Mouse (Mus musculus): ENCODE data around the gene Gm17387. TPM values are rescaled to one million over a fixed set of nuclear protein-coding genes. Genes with fewer than 3 reads are reported as not detected.

Gene Gm17387
- polyA plus RNA-seq, 1 experiment from 2014 or later: not detected

DNA sequence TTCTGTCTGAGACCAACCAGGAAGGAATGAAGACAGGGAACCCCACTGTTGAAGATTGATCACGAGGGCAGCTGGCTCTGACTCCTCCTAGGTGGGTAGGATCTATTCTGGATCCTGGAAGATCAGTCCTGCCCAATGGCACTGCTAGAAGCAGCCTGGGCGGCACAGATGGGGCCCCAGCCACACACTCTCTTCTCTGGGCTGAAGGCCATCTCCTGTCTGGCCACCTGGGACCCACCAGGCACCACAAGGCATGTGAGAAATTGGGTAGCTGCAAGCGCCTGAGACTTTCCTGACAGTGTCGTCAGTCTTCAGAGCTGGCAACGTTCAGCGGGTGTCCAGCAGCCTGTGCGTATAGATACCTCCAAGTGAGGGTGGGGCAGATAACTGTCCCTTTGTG lies 33.6 kb downstream of the Gm17387 start:
- Histone ChIP-seq H3K27ac (ENCODE audit: low read depth, low read length) (no peak overlapping the region), H3K4me1 (replicated peaks; ENCODE audit: control insufficient read depth, insufficient read depth, low read length) (0 out of 2 replicates have a peak, but pooled peaks cover 10% of the 10 kb centered on the region), H3K27me3 (ENCODE audit: control insufficient read depth, insufficient read depth, low read length) (no peaks in the 10 kb centered on the region), H3K4me3 (ENCODE audit: low read depth, low read length) (no peak overlapping the region), H3K4me2 (replicated peaks; ENCODE audit: low read depth, low read length) (no peak overlapping the region), H3K9me3 (ENCODE audit: control insufficient read depth, low read length) (no peaks in the 10 kb centered on the region), H3K36me3 (ENCODE audit: control insufficient read depth, insufficient read depth, low read length) (peaks cover 11% of the 10 kb centered on the region), H3K9ac (ENCODE audit: low read depth, low read length) (no peak overlapping the region)
- DNase-seq (ENCODE audit: low spot score) (no peak), ATAC-seq (ENCODE audit: low FRiP score) (no peak)
- 86% methylated on average over 7 of the region's 7 CpGs for WGBS

DNA sequence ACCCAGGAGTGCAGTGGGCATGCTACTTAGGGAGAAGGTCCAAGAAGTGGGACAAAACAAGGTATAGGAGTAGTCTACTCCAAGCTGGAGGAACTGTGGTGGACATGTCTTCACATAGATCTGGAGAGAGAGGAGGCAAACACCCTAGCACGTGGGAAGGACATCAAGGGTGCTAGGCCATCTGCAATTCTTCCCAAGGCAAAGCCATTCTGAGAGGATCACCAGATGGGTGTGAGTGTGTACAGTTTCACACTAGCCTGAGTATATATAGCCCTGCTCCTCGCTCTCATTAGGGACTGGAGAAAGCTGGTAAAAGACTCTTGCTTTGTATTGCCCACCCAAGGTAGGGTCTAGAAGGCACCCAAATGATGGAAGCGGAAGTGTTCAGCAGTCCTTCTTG lies 34.4 kb downstream of the Gm17387 start:
- Histone ChIP-seq H3K4me1 (replicated peaks; ENCODE audit: control insufficient read depth, insufficient read depth, low read length) (0 out of 2 replicates have a peak, but pooled peaks cover 10% of the 10 kb centered on the region), H3K27me3 (ENCODE audit: control insufficient read depth, insufficient read depth, low read length) (no peaks in the 10 kb centered on the region), H3K9ac (ENCODE audit: low read depth, low read length) (no peak overlapping the region), H3K36me3 (ENCODE audit: control insufficient read depth, insufficient read depth, low read length) (peaks cover 11% of the 10 kb centered on the region), H3K4me2 (replicated peaks; ENCODE audit: low read depth, low read length) (no peak overlapping the region), H3K4me3 (ENCODE audit: low read depth, low read length) (no peak overlapping the region), H3K9me3 (ENCODE audit: control insufficient read depth, low read length) (no peaks in the 10 kb centered on the region), H3K27ac (ENCODE audit: low read depth, low read length) (no peak overlapping the region)
- 91% methylated on average over 3 of the region's 3 CpGs for WGBS
- ATAC-seq (ENCODE audit: low FRiP score): no peak
- DNase-seq (ENCODE audit: low spot score): no peak

DNA sequence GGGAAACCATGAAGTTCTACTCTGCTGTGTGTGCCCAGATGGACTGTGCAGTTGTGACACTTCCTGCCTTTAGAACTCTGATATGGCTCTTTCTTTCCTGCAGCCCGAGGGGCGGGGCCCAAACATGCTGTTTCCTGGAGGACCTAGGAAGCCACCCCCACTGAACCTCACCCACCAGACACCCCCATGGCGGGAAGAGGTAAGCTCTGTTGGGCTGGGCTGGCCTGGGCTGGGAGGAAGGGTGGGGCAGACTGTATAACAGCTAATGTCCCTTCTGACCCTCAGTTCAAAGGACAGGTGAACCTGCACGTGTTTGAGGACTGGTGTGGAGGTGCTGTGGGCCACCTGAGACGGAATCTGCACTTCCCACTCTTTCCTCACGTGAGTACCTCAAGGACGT lies 35.2 kb downstream of the Gm17387 start:
- Histone ChIP-seq H3K9ac (ENCODE audit: low read depth, low read length) (no peak overlapping the region), H3K4me3 (ENCODE audit: low read depth, low read length) (no peak overlapping the region), H3K36me3 (ENCODE audit: control insufficient read depth, insufficient read depth, low read length) (peaks cover 11% of the 10 kb centered on the region), H3K27ac (ENCODE audit: low read depth, low read length) (no peak overlapping the region), H3K4me2 (replicated peaks; ENCODE audit: low read depth, low read length) (no peak overlapping the region), H3K27me3 (ENCODE audit: control insufficient read depth, insufficient read depth, low read length) (no peaks in the 10 kb centered on the region), H3K9me3 (ENCODE audit: control insufficient read depth, low read length) (no peaks in the 10 kb centered on the region), H3K4me1 (replicated peaks; ENCODE audit: control insufficient read depth, insufficient read depth, low read length) (0 out of 2 replicates have a peak, but pooled peaks cover 10% of the 10 kb centered on the region)
- no peak for ATAC-seq (ENCODE audit: low FRiP score)
- no peak for DNase-seq (ENCODE audit: low spot score)
- WGBS: 88% methylated on average over 7 of the region's 7 CpGs

DNA sequence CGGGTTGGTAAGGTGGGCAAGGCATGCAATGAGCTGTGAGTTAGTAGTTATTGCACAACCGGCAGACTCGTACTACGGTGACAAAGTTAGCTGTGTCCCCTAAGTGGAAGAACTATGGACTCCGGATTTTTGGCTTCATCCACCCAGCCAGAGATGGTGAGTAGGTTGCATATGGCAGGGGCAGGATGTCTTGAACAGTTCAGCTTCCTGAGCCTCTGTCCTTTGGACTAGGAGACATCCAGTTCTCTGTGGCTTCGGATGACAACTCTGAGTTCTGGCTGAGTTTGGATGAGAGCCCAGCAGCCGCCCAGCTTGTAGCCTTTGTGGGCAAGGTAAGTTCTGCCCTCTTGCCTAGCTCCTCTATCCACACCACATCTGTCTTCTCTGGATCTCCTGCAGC lies 35.6 kb downstream of the Gm17387 start:
- H3K4me1 ChIP-seq (replicated peaks; ENCODE audit: control insufficient read depth, insufficient read depth, low read length): 0 out of 2 replicates have a peak, but pooled peaks cover 10% of the 10 kb centered on the region
- no peak for DNase-seq (ENCODE audit: low spot score)
- peaks cover 11% of the 10 kb centered on the region for H3K36me3 ChIP-seq (ENCODE audit: control insufficient read depth, insufficient read depth, low read length)
- no peak overlapping the region for H3K9ac ChIP-seq (ENCODE audit: low read depth, low read length)
- 90% methylated on average over 7 of the region's 7 CpGs for WGBS
- H3K27ac ChIP-seq (ENCODE audit: low read depth, low read length): no peak overlapping the region
- no peak for ATAC-seq (ENCODE audit: low FRiP score)
- no peak overlapping the region for H3K4me2 ChIP-seq (replicated peaks; ENCODE audit: low read depth, low read length)
- no peak overlapping the region for H3K4me3 ChIP-seq (ENCODE audit: low read depth, low read length)
- H3K27me3 ChIP-seq (ENCODE audit: control insufficient read depth, insufficient read depth, low read length): no peaks in the 10 kb centered on the region
- no peaks in the 10 kb centered on the region for H3K9me3 ChIP-seq (ENCODE audit: control insufficient read depth, low read length)

DNA sequence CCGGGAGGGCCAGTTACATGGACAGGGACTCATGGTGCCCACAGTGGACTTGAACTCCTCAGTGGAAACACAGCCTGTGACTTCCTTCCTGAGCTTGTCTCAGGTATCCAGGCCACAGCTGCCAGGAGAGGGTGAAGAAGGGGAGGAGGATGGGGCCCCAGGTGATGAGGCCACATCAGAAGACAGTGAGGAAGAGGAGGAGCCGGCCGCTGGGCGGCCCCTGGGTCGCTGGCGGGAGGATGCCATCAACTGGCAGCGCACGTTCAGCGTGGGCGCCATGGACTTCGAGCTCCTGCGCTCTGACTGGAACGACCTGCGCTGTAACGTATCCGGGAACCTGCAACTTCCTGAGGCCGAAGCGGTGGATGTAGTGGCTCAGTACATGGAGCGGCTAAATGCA lies 39.4 kb downstream of the Gm17387 start:
- 76% methylated on average over 19 of the region's 19 CpGs for WGBS
- DNase-seq (ENCODE audit: low spot score): no peak
- no peak for ATAC-seq (ENCODE audit: low FRiP score)
- Histone ChIP-seq H3K4me2 (replicated peaks; ENCODE audit: low read depth, low read length) (no peak overlapping the region), H3K27me3 (ENCODE audit: control insufficient read depth, insufficient read depth, low read length) (peaks cover 16% of the 10 kb centered on the region), H3K9ac (ENCODE audit: low read depth, low read length) (no peak overlapping the region), H3K27ac (ENCODE audit: low read depth, low read length) (no peak overlapping the region), H3K4me1 (replicated peaks; ENCODE audit: control insufficient read depth, insufficient read depth, low read length) (no peaks in the 10 kb centered on the region), H3K36me3 (ENCODE audit: control insufficient read depth, insufficient read depth, low read length) (peaks cover 11% of the 10 kb centered on the region), H3K9me3 (ENCODE audit: control insufficient read depth, low read length) (no peaks in the 10 kb centered on the region), H3K4me3 (ENCODE audit: low read depth, low read length) (no peak overlapping the region)

DNA sequence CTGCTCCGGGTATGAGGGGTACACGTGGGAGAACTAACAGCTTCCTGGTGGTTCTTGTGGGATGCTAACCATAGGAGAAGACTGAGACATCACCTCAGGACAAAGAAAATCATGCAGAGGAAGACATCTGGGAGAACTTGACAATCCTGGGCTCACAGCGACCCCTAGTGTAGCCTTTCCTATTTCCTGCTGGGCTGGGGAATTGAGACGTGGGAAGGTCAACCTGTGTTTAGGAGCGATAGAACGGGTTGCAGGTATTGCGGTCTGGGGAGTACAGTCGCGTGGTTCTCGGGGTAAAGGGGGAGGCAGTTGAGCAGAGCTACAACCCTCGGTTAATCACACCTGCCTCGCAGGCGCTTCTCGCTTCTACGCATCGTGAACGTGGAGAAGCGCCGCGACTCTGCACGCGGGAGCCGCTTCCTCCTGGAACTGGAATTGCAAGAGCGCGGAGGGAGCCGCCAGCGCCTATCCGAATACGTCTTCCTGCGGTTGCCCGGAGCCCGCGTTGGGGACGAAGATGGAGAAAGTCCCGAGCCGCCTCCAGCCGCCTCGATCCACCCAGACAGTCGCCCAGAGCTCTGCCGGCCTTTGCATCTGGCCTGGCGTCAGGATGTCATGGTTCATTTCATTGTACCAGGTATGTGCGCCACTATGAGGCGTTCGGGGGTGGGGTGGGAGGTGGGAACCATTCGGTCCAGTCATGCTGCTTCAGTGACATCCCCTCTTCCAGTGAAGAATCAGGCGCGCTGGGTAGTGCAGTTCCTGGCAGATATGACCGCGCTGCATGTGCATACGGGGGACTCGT lies 41.3 kb downstream of the Gm17387 start:
- Histone ChIP-seq H3K4me1 (replicated peaks; ENCODE audit: control insufficient read depth, insufficient read depth, low read length) (no peaks in the 10 kb centered on the region), H3K4me2 (replicated peaks; ENCODE audit: low read depth, low read length) (peak overlapping the region; percentile 65), H3K27me3 (ENCODE audit: control insufficient read depth, insufficient read depth, low read length) (peaks cover 16% of the 10 kb centered on the region), H3K4me3 (ENCODE audit: low read depth, low read length) (peak overlapping the region; percentile 28), H3K9me3 (ENCODE audit: control insufficient read depth, low read length) (no peaks in the 10 kb centered on the region), H3K36me3 (ENCODE audit: control insufficient read depth, insufficient read depth, low read length) (peaks cover 3% of the 10 kb centered on the region; the same call in 1 of the 2 replicates), H3K27ac (ENCODE audit: low read depth, low read length) (no peak overlapping the region), H3K9ac (ENCODE audit: low read depth, low read length) (peak overlapping the region; percentile 46; the same call in 1 of the 2 replicates)
- ATAC-seq (ENCODE audit: low FRiP score) (peak; percentile 59), DNase-seq (ENCODE audit: low spot score) (peak; percentile 92)
- 1% methylated on average over 51 of the region's 51 CpGs for WGBS

DNA sequence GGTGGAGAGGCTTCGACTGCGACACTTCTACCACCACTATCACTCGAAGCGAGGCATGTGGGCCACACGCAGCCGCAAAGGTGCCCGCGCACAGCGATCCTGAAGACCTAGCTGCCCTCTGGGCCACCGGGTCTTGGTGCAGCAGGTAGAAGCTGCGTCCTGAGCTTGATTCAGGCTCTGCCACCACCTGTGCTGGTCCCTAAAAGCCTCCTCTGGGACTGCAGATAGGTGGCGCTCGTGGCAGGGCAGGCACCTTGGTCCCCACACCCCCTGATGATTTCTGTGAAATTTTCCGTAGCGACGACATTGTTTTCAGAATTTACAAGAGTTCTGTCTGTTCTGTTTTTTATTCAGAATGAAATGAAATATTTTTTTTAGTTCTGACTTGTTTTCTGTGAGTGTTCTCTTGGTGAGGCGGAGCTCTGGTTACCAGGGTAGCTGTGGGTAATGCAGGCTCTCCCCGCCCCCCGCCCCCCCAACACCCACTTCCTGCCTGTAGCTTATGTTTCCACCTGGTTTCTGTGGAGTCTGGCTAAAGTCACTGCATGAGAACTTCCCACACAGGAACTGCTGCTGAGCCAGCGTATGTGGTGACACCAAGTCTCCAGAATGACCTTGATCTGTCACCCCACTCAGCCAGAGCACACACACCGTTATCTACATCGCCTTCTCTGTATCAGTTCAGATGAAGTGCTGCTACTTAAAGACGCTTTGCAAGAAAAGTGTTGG lies 43.2 kb downstream of the Gm17387 start:
- H3K27me3 ChIP-seq (ENCODE audit: control insufficient read depth, insufficient read depth, low read length): peaks cover 16% of the 10 kb centered on the region
- no peak for ATAC-seq (ENCODE audit: low FRiP score)
- no peak overlapping the region for H3K9ac ChIP-seq (ENCODE audit: low read depth, low read length)
- H3K4me1 ChIP-seq (replicated peaks; ENCODE audit: control insufficient read depth, insufficient read depth, low read length): no peaks in the 10 kb centered on the region
- no peak overlapping the region for H3K4me2 ChIP-seq (replicated peaks; ENCODE audit: low read depth, low read length)
- H3K36me3 ChIP-seq (ENCODE audit: control insufficient read depth, insufficient read depth, low read length): no peaks in the 10 kb centered on the region
- no peaks in the 10 kb centered on the region for H3K9me3 ChIP-seq (ENCODE audit: control insufficient read depth, low read length)
- WGBS: 33% methylated on average over 23 of the region's 23 CpGs
- DNase-seq (ENCODE audit: low spot score): peak; percentile 32
- H3K4me3 ChIP-seq (ENCODE audit: low read depth, low read length): no peak overlapping the region
- no peak overlapping the region for H3K27ac ChIP-seq (ENCODE audit: low read depth, low read length)

DNA sequence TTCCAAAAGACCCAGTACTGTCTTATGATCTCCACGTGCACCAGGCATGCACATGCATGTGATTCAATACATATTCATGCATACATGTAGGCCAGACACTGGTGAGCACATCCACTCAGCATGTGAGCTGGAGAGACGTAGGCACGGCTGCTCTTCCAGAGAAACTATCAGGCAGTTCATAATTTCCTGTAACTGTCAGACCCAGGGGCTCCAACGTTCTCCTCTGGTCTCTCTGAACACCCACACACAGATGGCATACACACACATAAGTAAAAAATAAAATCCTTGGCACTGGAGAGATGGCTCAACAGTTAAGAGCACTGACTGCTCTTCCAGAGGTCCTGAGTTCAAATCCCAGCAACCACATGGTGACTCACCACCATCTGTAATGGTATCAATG lies 44.9 kb downstream of the Gm17387 start:
- peaks cover 16% of the 10 kb centered on the region for H3K27me3 ChIP-seq (ENCODE audit: control insufficient read depth, insufficient read depth, low read length)
- no peak overlapping the region for H3K4me3 ChIP-seq (ENCODE audit: low read depth, low read length)
- 89% methylated on average over 4 of the region's 4 CpGs for WGBS
- no peaks in the 10 kb centered on the region for H3K36me3 ChIP-seq (ENCODE audit: control insufficient read depth, insufficient read depth, low read length)
- no peak overlapping the region for H3K4me2 ChIP-seq (replicated peaks; ENCODE audit: low read depth, low read length)
- H3K9me3 ChIP-seq (ENCODE audit: control insufficient read depth, low read length): no peaks in the 10 kb centered on the region
- H3K9ac ChIP-seq (ENCODE audit: low read depth, low read length): no peak overlapping the region
- no peaks in the 10 kb centered on the region for H3K4me1 ChIP-seq (replicated peaks; ENCODE audit: control insufficient read depth, insufficient read depth, low read length)
- no peak for DNase-seq (ENCODE audit: low spot score)
- no peak overlapping the region for H3K27ac ChIP-seq (ENCODE audit: low read depth, low read length)
- ATAC-seq (ENCODE audit: low FRiP score): no peak

All from hindbrain, embryonic 11.5 days (tissue).